Mouse (Mus musculus) lung, embryonic 14.5 days (tissue): ENCODE measurements at regions not wholly inside any gene's neighbourhood (a gene's known extent, or its start where the extent isn't known, plus 50 kb on each side); places are given as distances from the start of the nearest gene placed in this dataset.

Experiments
- ATAC-seq: fragments of 200-750 bp; cut with Nextera tagmentation; 2 replicates; pipeline ENCODE4 v1.8.0; 2017; ENCODE audit warnings: mild to moderate bottlenecking, moderate TSS enrichment, moderate library complexity; ENCODE audit not compliant: insufficient read depth
- DNase-seq: peaks from one replicate; pipeline ENCODE4 v3.0.0-alpha.2; 2015
- H3K27ac ChIP-seq: fragments of 300-500 bp; sonication (generic); 2 replicates; pipeline ENCODE4 v1.5.1; 2014; ENCODE audit warnings: low read depth, mild to moderate bottlenecking, moderate library complexity
- H3K27me3 ChIP-seq: fragments of 300-500 bp; sonication (generic); 2 replicates; pipeline ENCODE4 v1.6.1; 2014; ENCODE audit warnings: low read length, control low read depth; ENCODE audit not compliant: insufficient read depth
- H3K36me3 ChIP-seq: fragments of 300-500 bp; sonication (generic); 2 replicates; pipeline ENCODE4 v1.6.1; 2014; ENCODE audit warnings: control low read depth; ENCODE audit not compliant: insufficient read depth
- H3K4me1 ChIP-seq: fragments of 300-500 bp; sonication (generic); 2 replicates; pipeline ENCODE4 v1.6.1; 2014; ENCODE audit warnings: antibody characterized with exemption, control low read depth; ENCODE audit not compliant: insufficient read depth
- H3K4me2 ChIP-seq: fragments of 300-500 bp; sonication (generic); 2 replicates; pipeline ENCODE4 v1.6.1; 2014; ENCODE audit warnings: mild to moderate bottlenecking
- H3K4me3 ChIP-seq: fragments of 300-500 bp; sonication (generic); 2 replicates; pipeline ENCODE4 v1.5.1; 2014; ENCODE audit warnings: low read depth, low read length
- H3K9ac ChIP-seq: fragments of 300-500 bp; sonication (generic); 2 replicates; pipeline ENCODE4 v1.6.1; 2014
- H3K9me3 ChIP-seq: fragments of 300-500 bp; sonication (generic); 2 replicates; pipeline ENCODE4 v1.6.1; 2016; ENCODE audit warnings: low read depth, low read length, control low read depth
- CTCF ChIP-seq: IDR thresholded peaks from 2 replicates; pipeline ENCODE4 v1.5.1; 2016; ENCODE audit warnings: antibody characterized with exemption, low read depth
- WGBS: fragments of 180-500 bp; shearing (Covaris S2); extraction: QIAGEN DNeasy Blood & Tissue Kit; methylation state at CpG from one replicate; pipeline ENCODE4 v1.1.7; 2014; 5-methylcytosine and 5-hydroxymethylcytosine counted together

- no peak overlapping the region for H3K4me3 ChIP-seq
- no peaks in the 10 kb centered on the region for H3K27me3 ChIP-seq
- H3K4me2 ChIP-seq, result no peak overlapping the region
- no peaks in the 10 kb centered on the region for H3K36me3 ChIP-seq
- 84% methylated on average over 1 of the region's 1 CpGs for WGBS
- DNase-seq (no peak), ATAC-seq (no peak)
- H3K27ac ChIP-seq, result no peak overlapping the region
- H3K9ac ChIP-seq, result no peak overlapping the region
- no peaks in the 10 kb centered on the region for H3K9me3 ChIP-seq
- H3K4me1 ChIP-seq, result no peaks in the 10 kb centered on the region
- TF ChIP-seq CTCF, result no peak
These were observed 52.3 kb upstream of the Gm10985 start for GRCm38 (mm10) chr3:53792541-53792940.

- TF ChIP-seq CTCF, result no peak
- Histone ChIP-seq H3K36me3 (no peaks in the 10 kb centered on the region), H3K27me3 (no peaks in the 10 kb centered on the region), H3K27ac (no peak overlapping the region), H3K4me2 (no peak overlapping the region), H3K4me3 (no peak overlapping the region), H3K4me1 (no peaks in the 10 kb centered on the region), H3K9ac (no peak overlapping the region), H3K9me3 (no peaks in the 10 kb centered on the region)
- ATAC-seq (no peak), DNase-seq (no peak)
These were observed 55.2 kb upstream of the Gm10985 start for GRCm38 (mm10) chr3:53789706-53790105.

- TF ChIP-seq CTCF, result no peak
- no peak overlapping the region for H3K4me2 ChIP-seq
- H3K4me3 ChIP-seq, result no peak overlapping the region
- no peak overlapping the region for H3K9ac ChIP-seq
- no peak overlapping the region for H3K27ac ChIP-seq
- 34% methylated on average over 3 of the region's 3 CpGs for WGBS
- no peaks in the 10 kb centered on the region for H3K4me1 ChIP-seq
- DNase-seq, result peak; percentile 34
- H3K27me3 ChIP-seq, result no peaks in the 10 kb centered on the region
- no peak for ATAC-seq
- no peaks in the 10 kb centered on the region for H3K36me3 ChIP-seq
- no peaks in the 10 kb centered on the region for H3K9me3 ChIP-seq
These were observed 59.7 kb upstream of the Gm10985 start for GRCm38 (mm10) chr3:53785201-53785600.

- no peak for TF ChIP-seq CTCF
- Histone ChIP-seq H3K27ac (no peak overlapping the region), H3K9ac (no peak overlapping the region), H3K4me1 (no peaks in the 10 kb centered on the region), H3K9me3 (no peaks in the 10 kb centered on the region), H3K36me3 (no peaks in the 10 kb centered on the region), H3K27me3 (no peaks in the 10 kb centered on the region), H3K4me2 (no peak overlapping the region), H3K4me3 (no peak overlapping the region)
- 84% methylated on average over 5 of the region's 5 CpGs for WGBS
- no peak for DNase-seq
- ATAC-seq, result no peak
These were observed 68.2 kb upstream of the Gm10985 start for GRCm38 (mm10) chr3:53776668-53777067.

- H3K27me3 ChIP-seq, result no peaks in the 10 kb centered on the region
- no peak for ATAC-seq
- H3K9me3 ChIP-seq, result no peaks in the 10 kb centered on the region
- H3K27ac ChIP-seq, result no peak overlapping the region
- no peak for DNase-seq
- no peak overlapping the region for H3K9ac ChIP-seq
- no peaks in the 10 kb centered on the region for H3K36me3 ChIP-seq
- no peaks in the 10 kb centered on the region for H3K4me1 ChIP-seq
- no peak overlapping the region for H3K4me2 ChIP-seq
- TF ChIP-seq CTCF, result no peak
- H3K4me3 ChIP-seq, result no peak overlapping the region
These were observed 77.3 kb upstream of the Gm10985 start for GRCm38 (mm10) chr3:53767601-53768000.

GRCm38 (mm10) chr3:53763981-53764380 is 80.9 kb upstream of the Gm10985 start:
- Histone ChIP-seq H3K9me3 (no peaks in the 10 kb centered on the region), H3K4me3 (no peak overlapping the region), H3K4me1 (no peaks in the 10 kb centered on the region), H3K27ac (no peak overlapping the region), H3K9ac (no peak overlapping the region), H3K36me3 (no peaks in the 10 kb centered on the region), H3K27me3 (no peaks in the 10 kb centered on the region), H3K4me2 (no peak overlapping the region)
- ATAC-seq (no peak), DNase-seq (no peak)
- no peak for TF ChIP-seq CTCF
- 78% methylated on average over 2 of the region's 2 CpGs for WGBS

GRCm38 (mm10) chr3:53761514-53762075 is 83.3 kb upstream of the Gm10985 start:
- Histone ChIP-seq H3K27me3 (no peaks in the 10 kb centered on the region), H3K27ac (no peak overlapping the region), H3K4me3 (no peak overlapping the region), H3K4me1 (0 out of 2 replicates have a peak, but pooled peaks cover 1% of the 10 kb centered on the region), H3K36me3 (no peaks in the 10 kb centered on the region), H3K9me3 (no peaks in the 10 kb centered on the region), H3K4me2 (no peak overlapping the region), H3K9ac (no peak overlapping the region)
- 75% methylated on average over 11 of the region's 11 CpGs for WGBS
- DNase-seq (no peak), ATAC-seq (no peak)
- no peak for TF ChIP-seq CTCF
